Mouse (Mus musculus) lung, embryonic 14.5 days (tissue): ENCODE measurements around the gene Polr3c. TPM values are rescaled to one million over a fixed set of nuclear protein-coding genes. Genes with fewer than 3 reads are reported as not detected.

Experiments
- ATAC-seq: fragments of 200-750 bp; cut with Nextera tagmentation; 2 replicates; pipeline ENCODE4 v1.8.0; 2017; ENCODE audit warnings: mild to moderate bottlenecking, moderate TSS enrichment, moderate library complexity; ENCODE audit not compliant: insufficient read depth
- DNase-seq: peaks from one replicate; pipeline ENCODE4 v3.0.0-alpha.2; 2015
- H3K27ac ChIP-seq: fragments of 300-500 bp; sonication (generic); 2 replicates; pipeline ENCODE4 v1.5.1; 2014; ENCODE audit warnings: low read depth, mild to moderate bottlenecking, moderate library complexity
- H3K27me3 ChIP-seq: fragments of 300-500 bp; sonication (generic); 2 replicates; pipeline ENCODE4 v1.6.1; 2014; ENCODE audit warnings: low read length, control low read depth; ENCODE audit not compliant: insufficient read depth
- H3K36me3 ChIP-seq: fragments of 300-500 bp; sonication (generic); 2 replicates; pipeline ENCODE4 v1.6.1; 2014; ENCODE audit warnings: control low read depth; ENCODE audit not compliant: insufficient read depth
- H3K4me1 ChIP-seq: fragments of 300-500 bp; sonication (generic); 2 replicates; pipeline ENCODE4 v1.6.1; 2014; ENCODE audit warnings: antibody characterized with exemption, control low read depth; ENCODE audit not compliant: insufficient read depth
- H3K4me2 ChIP-seq: fragments of 300-500 bp; sonication (generic); 2 replicates; pipeline ENCODE4 v1.6.1; 2014; ENCODE audit warnings: mild to moderate bottlenecking
- H3K4me3 ChIP-seq: fragments of 300-500 bp; sonication (generic); 2 replicates; pipeline ENCODE4 v1.5.1; 2014; ENCODE audit warnings: low read depth, low read length
- H3K9ac ChIP-seq: fragments of 300-500 bp; sonication (generic); 2 replicates; pipeline ENCODE4 v1.6.1; 2014
- H3K9me3 ChIP-seq: fragments of 300-500 bp; sonication (generic); 2 replicates; pipeline ENCODE4 v1.6.1; 2016; ENCODE audit warnings: low read depth, low read length, control low read depth
- CTCF ChIP-seq: IDR thresholded peaks from 2 replicates; pipeline ENCODE4 v1.5.1; 2016; ENCODE audit warnings: antibody characterized with exemption, low read depth
- WGBS: fragments of 180-500 bp; shearing (Covaris S2); extraction: QIAGEN DNeasy Blood & Tissue Kit; methylation state at CpG from one replicate; pipeline ENCODE4 v1.1.7; 2014; 5-methylcytosine and 5-hydroxymethylcytosine counted together
- polyA plus RNA-seq: library from polyadenylated mRNA; unstranded; fragments of >200 nt; fragmentation: Nextera tagmentation; extraction: Ambion mirVana; gene quantifications from 2 replicates; pipeline ENCODE4 v1.2.1, GENCODE M21; 2014

The Polr3c gene
- polyA plus RNA-seq, 1 experiment from 2014 or later: 33.7 TPM

GRCm38 (mm10) chr3:96707903-96708683 is 19.3 kb downstream of the Polr3c start, which contains the start of gene Nudt17:
Nudt17 (minus strand) TSS chr3:96708562.
- Histone ChIP-seq H3K4me2 (peak within 1 kb of the TSS; percentile 86), H3K27me3 (no peaks in the 10 kb centered on the region; the same call in 1 of the 2 replicates), H3K27ac (no peak within 1 kb of the TSS), H3K4me1 (no peaks in the 10 kb centered on the region), H3K4me3 (peak within 1 kb of the TSS; percentile 45), H3K9ac (peak within 1 kb of the TSS; percentile 53), H3K9me3 (no peaks in the 10 kb centered on the region), H3K36me3 (peaks cover 56% of the 10 kb centered on the region)
- TF ChIP-seq CTCF: peak; percentile 79
- WGBS: 5% methylated on average over 42 of the region's 42 CpGs
- DNase-seq: peak; percentile 91
- ATAC-seq: peak; percentile 91

DNA sequence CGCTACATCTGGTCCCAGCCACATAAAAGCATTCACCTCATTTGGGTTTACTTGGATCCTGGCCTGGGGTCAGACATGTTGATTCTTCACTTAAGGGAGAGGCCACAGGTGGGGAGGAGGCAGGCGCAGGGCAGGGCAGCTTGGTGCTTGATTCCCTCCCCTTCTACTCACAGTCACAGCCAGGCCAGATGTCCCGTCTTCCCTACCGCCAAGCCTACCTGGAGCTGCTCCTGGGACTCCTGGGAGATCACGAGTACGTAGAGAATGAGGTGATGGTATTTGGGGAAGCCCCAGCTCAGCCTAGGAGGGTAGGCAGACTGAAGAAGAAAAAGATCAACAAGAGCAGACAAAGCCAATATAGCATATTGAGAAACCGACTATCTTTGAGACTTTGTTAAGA is 20.4 kb downstream of the Polr3c start:
- no peak for ATAC-seq
- Histone ChIP-seq H3K9ac (no peak overlapping the region), H3K27ac (no peak overlapping the region), H3K4me1 (no peaks in the 10 kb centered on the region), H3K4me3 (no peak overlapping the region), H3K9me3 (no peaks in the 10 kb centered on the region), H3K4me2 (no peak overlapping the region), H3K36me3 (peaks cover 55% of the 10 kb centered on the region), H3K27me3 (no peaks in the 10 kb centered on the region; the same call in 1 of the 2 replicates)
- WGBS: 57% methylated on average over 7 of the region's 7 CpGs
- TF ChIP-seq CTCF: no peak
- DNase-seq: no peak

- H3K9me3 ChIP-seq: no peaks in the 10 kb centered on the region
- no peak for ATAC-seq
These were observed 21.2 kb downstream of the Polr3c start for GRCm38 (mm10) chr3:96706217-96706616.

DNA sequence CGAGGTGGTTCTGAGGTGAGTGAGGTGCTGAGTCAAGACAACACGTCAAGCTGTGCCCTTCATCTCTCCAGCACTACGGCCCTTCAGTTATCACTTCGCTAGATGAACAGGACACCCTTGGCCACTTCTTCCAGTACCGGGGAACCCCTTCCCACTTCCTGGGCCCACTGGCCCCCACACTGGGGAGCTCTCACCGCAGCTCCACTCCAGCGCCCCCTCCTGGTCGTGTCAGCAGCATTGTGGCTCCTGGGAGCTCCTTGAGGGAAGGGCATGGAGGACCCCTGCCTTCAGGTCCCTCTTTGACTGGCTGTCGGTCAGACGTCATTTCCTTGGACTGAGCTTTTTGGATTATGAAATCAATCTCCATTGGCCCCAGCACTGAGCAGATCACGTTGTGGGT is 22.6 kb downstream of the Polr3c start:
- ATAC-seq (no peak), DNase-seq (no peak)
- H3K4me3 ChIP-seq: no peak overlapping the region
- 62% methylated on average over 11 of the region's 11 CpGs for WGBS
- H3K27me3 ChIP-seq: no peaks in the 10 kb centered on the region; the same call in 1 of the 2 replicates
- TF ChIP-seq CTCF: peak; percentile 54
- peaks cover 57% of the 10 kb centered on the region for H3K36me3 ChIP-seq
- H3K4me2 ChIP-seq: no peak overlapping the region
- H3K27ac ChIP-seq: no peak overlapping the region
- H3K9ac ChIP-seq: no peak overlapping the region
- H3K9me3 ChIP-seq: no peaks in the 10 kb centered on the region
- no peaks in the 10 kb centered on the region for H3K4me1 ChIP-seq

More at GRCm38 (mm10) chr3:96706217-96706616, 21.2 kb downstream of the Polr3c start:
- Histone ChIP-seq H3K27ac (no peak overlapping the region), H3K4me3 (no peak overlapping the region), H3K4me2 (no peak overlapping the region), H3K36me3 (peaks cover 55% of the 10 kb centered on the region), H3K4me1 (no peaks in the 10 kb centered on the region), H3K9ac (no peak overlapping the region), H3K27me3 (no peaks in the 10 kb centered on the region; the same call in 1 of the 2 replicates)
- WGBS: 87% methylated on average over 11 of the region's 11 CpGs
- TF ChIP-seq CTCF: no peak
- no peak for DNase-seq

DNA sequence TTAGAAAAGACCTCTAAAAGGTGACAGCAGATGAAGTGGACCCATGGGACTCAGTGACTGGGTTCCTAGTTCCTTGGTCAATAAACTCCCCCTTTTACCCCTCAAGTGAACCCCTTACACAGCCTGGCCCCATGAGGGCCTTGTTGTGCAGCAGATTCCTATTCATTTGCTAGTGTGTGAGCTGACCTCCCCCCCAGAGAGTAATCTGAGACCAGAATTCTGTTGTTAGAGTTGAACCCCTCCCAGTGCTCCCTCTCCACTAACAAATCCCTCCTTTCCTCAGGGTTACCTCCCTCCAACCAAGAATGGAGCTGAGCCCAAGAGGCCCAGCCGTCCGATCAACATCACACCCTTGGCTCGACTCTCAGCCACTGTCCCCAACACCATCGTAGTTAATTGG is 26.4 kb downstream of the Polr3c start:
- Histone ChIP-seq H3K4me1 (peaks cover 6% of the 10 kb centered on the region; the same call in 1 of the 2 replicates), H3K27me3 (0 out of 2 replicates have a peak, but pooled peaks cover 3% of the 10 kb centered on the region), H3K9me3 (no peaks in the 10 kb centered on the region), H3K4me2 (no peak overlapping the region), H3K27ac (no peak overlapping the region), H3K9ac (no peak overlapping the region), H3K36me3 (peaks cover 61% of the 10 kb centered on the region), H3K4me3 (no peak overlapping the region)
- 79% methylated on average over 4 of the region's 4 CpGs for WGBS
- no peak for TF ChIP-seq CTCF
- DNase-seq: no peak
- no peak for ATAC-seq

GRCm38 (mm10) chr3:96700376-96700775 is 27.1 kb downstream of the Polr3c start:
- Histone ChIP-seq H3K4me1 (peaks cover 10% of the 10 kb centered on the region; the same call in 1 of the 2 replicates), H3K9me3 (no peaks in the 10 kb centered on the region), H3K36me3 (peaks cover 57% of the 10 kb centered on the region), H3K4me2 (no peak overlapping the region), H3K4me3 (no peak overlapping the region), H3K9ac (no peak overlapping the region), H3K27ac (no peak overlapping the region), H3K27me3 (0 out of 2 replicates have a peak, but pooled peaks cover 3% of the 10 kb centered on the region)
- 55% methylated on average over 7 of the region's 7 CpGs for WGBS
- peak; percentile 69 for DNase-seq
- no peak for ATAC-seq
- peak; percentile 55 for TF ChIP-seq CTCF

GRCm38 (mm10) chr3:96698993-96699690 is 28.3 kb downstream of the Polr3c start:
- no peak overlapping the region for H3K4me3 ChIP-seq
- no peak overlapping the region for H3K4me2 ChIP-seq
- TF ChIP-seq CTCF: no peak
- H3K9ac ChIP-seq: no peak overlapping the region
- ATAC-seq: no peak
- 36% methylated on average over 19 of the region's 19 CpGs for WGBS
- peaks cover 44% of the 10 kb centered on the region for H3K36me3 ChIP-seq
- no peak overlapping the region for H3K27ac ChIP-seq
- H3K4me1 ChIP-seq: peaks cover 10% of the 10 kb centered on the region; the same call in 1 of the 2 replicates
- H3K9me3 ChIP-seq: no peaks in the 10 kb centered on the region
- no peak for DNase-seq
- 0 out of 2 replicates have a peak, but pooled peaks cover 3% of the 10 kb centered on the region for H3K27me3 ChIP-seq
